Mouse (Mus musculus): Measurements from ENCODE around the gene Capn1.

Gene Capn1

GRCm38 (mm10) chr19:5989585-5989984 lies 26.1 kb downstream of the Capn1 start:
- no peak for DNase-seq (ENCODE audit: low spot score in 2 of 2)

- DNase-seq (ENCODE audit: low spot score in 2 of 2): peak; percentile 82 to 89
Measured at GRCm38 (mm10) chr19:5988815-5989452, 26.8 kb downstream of the Capn1 start.

- no peak for DNase-seq (ENCODE audit: low spot score in 2 of 2)
Measured at GRCm38 (mm10) chr19:5988027-5988814, 27.5 kb downstream of the Capn1 start.

GRCm38 (mm10) chr19:5986043-5986442 lies 29.7 kb downstream of the Capn1 start, which contains the start of gene Slc22a20:
Gene Slc22a20 (minus strand): TSS chr19:5986143.
- no peak for DNase-seq (ENCODE audit: low spot score in 2 of 2)

- DNase-seq (ENCODE audit: low spot score in 2 of 2): peak in 1 of 2 experiments; percentile 34
Measured at GRCm38 (mm10) chr19:5980477-5980876, 35.2 kb downstream of the Capn1 start.

GRCm38 (mm10) chr19:5977717-5978116 lies 38.0 kb downstream of the Capn1 start:
- no peak for DNase-seq (ENCODE audit: low spot score in 2 of 2)

- DNase-seq (ENCODE audit: low spot score in 2 of 2): no peak
Measured at GRCm38 (mm10) chr19:5975676-5976075, 40.0 kb downstream of the Capn1 start.

GRCm38 (mm10) chr19:5975112-5975511 lies 40.6 kb downstream of the Capn1 start:
- no peak for DNase-seq (ENCODE audit: low spot score in 2 of 2)

- peak in 1 of 2 experiments; percentile 41 for DNase-seq (ENCODE audit: low spot score in 2 of 2)
Measured at GRCm38 (mm10) chr19:5967664-5968063, 48.0 kb downstream of the Capn1 start.

GRCm38 (mm10) chr19:5966786-5967185 lies 48.9 kb downstream of the Capn1 start:
- peak; percentile 63 to 78 for DNase-seq (ENCODE audit: low spot score in 2 of 2)

GRCm38 (mm10) chr19:5965910-5966309 lies 49.8 kb downstream of the Capn1 start:
- no peak for DNase-seq (ENCODE audit: low spot score in 2 of 2)

GRCm38 (mm10) chr19:5965280-5965679 lies 50.4 kb downstream of the Capn1 start:
- peak; percentile 85 to 92 for DNase-seq (ENCODE audit: low spot score in 2 of 2)

GRCm38 (mm10) chr19:5964804-5965203 lies 50.9 kb downstream of the Capn1 start:
- DNase-seq (ENCODE audit: low spot score in 2 of 2): no peak

- DNase-seq (ENCODE audit: low spot score in 2 of 2): peak; percentile 90 to 95
Measured at GRCm38 (mm10) chr19:5963883-5964562, 51.7 kb downstream of the Capn1 start, which contains the start of gene Pola2. Gene Pola2 (minus strand): TSS chr19:5964202.

GRCm38 (mm10) chr19:5962651-5963050 lies 53.0 kb downstream of the Capn1 start:
- no peak for DNase-seq (ENCODE audit: low spot score in 2 of 2)

- DNase-seq (ENCODE audit: low spot score in 2 of 2): no peak
Measured at GRCm38 (mm10) chr19:5957371-5957770, 58.3 kb downstream of the Capn1 start.

GRCm38 (mm10) chr19:5956685-5957084 lies 59.0 kb downstream of the Capn1 start:
- DNase-seq (ENCODE audit: low spot score in 2 of 2): peak; percentile 74 to 93

- no peak for DNase-seq (ENCODE audit: low spot score in 2 of 2)
Measured at GRCm38 (mm10) chr19:5955704-5956670, 59.7 kb downstream of the Capn1 start.

GRCm38 (mm10) chr19:5954936-5955335 lies 60.8 kb downstream of the Capn1 start:
- no peak for DNase-seq (ENCODE audit: low spot score in 2 of 2)

- no peak for DNase-seq (ENCODE audit: low spot score in 2 of 2)
Measured at GRCm38 (mm10) chr19:5954031-5954710, 61.5 kb downstream of the Capn1 start.
